Mouse (Mus musculus) right cerebral cortex, postnatal 25 days (tissue): Measurements from ENCODE around the gene Igf2.

ENCODE experiments used
- DNase-seq: peaks from one replicate; pipeline ENCODE4 v3.0.0; 2022

Gene Igf2

GRCm38 (mm10) chr7:142666659-142667058 lies at the start of gene Igf2:
TSS of gene Igf2 (minus strand) at chr7:142666816.
- no peak for DNase-seq

GRCm38 (mm10) chr7:142714783-142715498 lies 48.3 kb upstream of the Igf2 start:
- DNase-seq = peak; percentile 4

- no peak for DNase-seq
Measured at GRCm38 (mm10) chr7:142706873-142707272, 40.3 kb upstream of the Igf2 start.

GRCm38 (mm10) chr7:142699334-142699860 lies 32.8 kb upstream of the Igf2 start:
- DNase-seq = no peak

- DNase-seq = no peak
Measured at GRCm38 (mm10) chr7:142678611-142679010, 12.0 kb upstream of the Igf2 start.

GRCm38 (mm10) chr7:142675644-142676043 lies 9.0 kb upstream of the Igf2 start:
- no peak for DNase-seq

DNA sequence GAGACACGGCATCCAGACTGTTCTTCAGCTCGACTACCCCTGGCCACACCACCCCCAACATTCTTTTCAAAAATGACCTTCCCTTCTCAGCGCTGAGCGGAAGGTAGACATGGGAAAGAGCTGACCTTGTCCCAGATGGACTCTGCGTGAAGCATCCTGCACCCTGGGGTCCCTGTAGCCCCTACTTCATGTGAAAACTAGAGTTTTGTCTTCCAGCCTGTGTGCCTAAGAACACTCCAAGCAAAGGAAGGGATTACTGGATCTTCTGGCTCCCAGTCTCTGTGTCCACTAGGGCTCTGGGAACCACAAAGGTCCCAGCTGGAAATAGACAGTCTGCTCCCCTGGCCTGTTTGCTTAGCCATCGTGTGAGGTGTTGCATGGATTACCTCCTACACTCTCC lies 8.5 kb upstream of the Igf2 start:
- no peak for DNase-seq

GRCm38 (mm10) chr7:142672120-142672519 lies 5.5 kb upstream of the Igf2 start:
- no peak for DNase-seq

GRCm38 (mm10) chr7:142671067-142671466 lies 4.5 kb upstream of the Igf2 start:
- no peak for DNase-seq

- no peak for DNase-seq
Measured at GRCm38 (mm10) chr7:142669751-142670625, 3.4 kb upstream of the Igf2 start, which contains the start of gene Gm49394. TSS of gene Gm49394 (minus strand) at chr7:142669942.

DNA sequence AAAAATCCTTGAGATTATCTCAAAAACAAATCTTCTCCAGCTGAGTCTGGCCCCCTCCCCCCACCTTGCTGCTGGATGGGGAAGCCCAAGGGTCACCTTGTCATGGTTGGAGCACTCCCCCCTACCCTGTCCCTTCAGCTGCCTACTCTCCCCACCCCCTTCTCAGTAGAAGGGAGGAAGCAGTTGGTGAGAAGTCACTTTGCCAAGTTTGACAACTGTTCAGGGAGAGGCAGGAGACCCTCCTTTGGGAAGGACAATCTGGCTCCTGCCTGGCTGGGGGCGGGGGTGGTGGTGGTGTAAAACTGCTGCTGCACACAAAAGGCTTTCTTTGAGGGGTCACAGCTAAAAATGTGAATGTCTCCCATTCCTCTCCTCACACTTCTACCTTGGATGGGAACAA lies 1.7 kb upstream of the Igf2 start:
- no peak for DNase-seq

GRCm38 (mm10) chr7:142667521-142667920 lies 905 bp upstream of the Igf2 start:
- no peak for DNase-seq

- DNase-seq = no peak
Measured at GRCm38 (mm10) chr7:142666109-142666508, 507 bp downstream of the Igf2 start.

DNA sequence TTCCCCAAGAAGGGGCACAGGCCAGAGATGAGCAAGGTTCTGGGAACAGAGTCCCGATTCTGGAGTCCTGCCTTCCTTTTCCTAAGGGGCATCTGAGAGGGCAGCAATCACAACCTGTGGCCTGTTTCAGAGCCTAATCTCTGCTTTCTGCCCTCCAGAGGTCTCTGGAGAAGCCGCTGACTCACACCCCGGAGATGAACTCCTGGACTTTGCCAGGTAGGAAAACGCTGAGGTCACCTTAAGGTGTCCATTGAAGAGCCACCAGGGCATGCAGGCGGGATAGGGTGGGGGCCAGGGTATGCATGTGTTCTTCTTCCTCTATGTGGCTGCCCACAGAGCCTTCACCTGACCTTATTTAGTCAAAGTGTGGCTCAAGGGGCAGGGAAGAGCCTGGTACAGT lies 1.3 kb downstream of the Igf2 start:
- no peak for DNase-seq

GRCm38 (mm10) chr7:142664465-142665029 lies 2.1 kb downstream of the Igf2 start:
- no peak for DNase-seq

GRCm38 (mm10) chr7:142663931-142664421 lies 2.6 kb downstream of the Igf2 start:
- DNase-seq = no peak

- DNase-seq = no peak
Measured at GRCm38 (mm10) chr7:142663151-142663550, 3.5 kb downstream of the Igf2 start.

DNA sequence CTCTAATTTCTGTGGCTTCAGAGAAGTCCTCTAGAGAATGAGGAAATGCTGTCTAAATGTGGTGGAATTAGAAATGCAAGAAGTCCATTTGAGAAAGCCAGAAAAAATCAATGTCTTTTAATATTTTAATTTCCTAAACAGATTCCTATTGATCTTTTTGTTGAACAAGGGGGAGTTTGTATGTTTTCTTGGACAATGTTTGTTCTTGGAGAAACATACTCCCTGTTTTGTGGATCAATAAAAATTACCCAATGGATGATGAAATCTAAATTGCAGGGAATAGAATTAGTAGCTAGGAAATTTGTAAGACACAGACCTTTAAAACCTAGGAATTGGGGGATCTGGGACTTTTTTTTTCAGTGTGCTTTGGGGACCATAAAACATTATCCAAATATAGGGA lies 4.8 kb downstream of the Igf2 start:
- DNase-seq = no peak

GRCm38 (mm10) chr7:142661046-142661445 lies 5.6 kb downstream of the Igf2 start:
- no peak for DNase-seq

DNA sequence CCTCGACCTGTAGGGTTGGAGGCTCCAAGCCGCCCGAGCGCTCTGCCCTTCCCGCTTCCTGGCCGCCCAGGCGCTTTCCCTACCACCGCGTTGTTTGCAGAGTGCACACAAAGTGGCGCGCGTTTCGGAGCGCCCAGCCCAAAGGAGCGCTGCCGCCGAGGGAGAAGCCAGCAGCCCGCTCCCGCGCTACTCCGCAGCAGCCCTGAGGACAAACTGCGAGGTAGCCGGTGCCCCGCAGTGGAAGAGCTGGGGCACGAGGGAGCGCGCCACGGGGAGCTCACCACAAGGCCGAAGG lies 6.0 kb downstream of the Igf2 start:
- DNase-seq = no peak

DNA sequence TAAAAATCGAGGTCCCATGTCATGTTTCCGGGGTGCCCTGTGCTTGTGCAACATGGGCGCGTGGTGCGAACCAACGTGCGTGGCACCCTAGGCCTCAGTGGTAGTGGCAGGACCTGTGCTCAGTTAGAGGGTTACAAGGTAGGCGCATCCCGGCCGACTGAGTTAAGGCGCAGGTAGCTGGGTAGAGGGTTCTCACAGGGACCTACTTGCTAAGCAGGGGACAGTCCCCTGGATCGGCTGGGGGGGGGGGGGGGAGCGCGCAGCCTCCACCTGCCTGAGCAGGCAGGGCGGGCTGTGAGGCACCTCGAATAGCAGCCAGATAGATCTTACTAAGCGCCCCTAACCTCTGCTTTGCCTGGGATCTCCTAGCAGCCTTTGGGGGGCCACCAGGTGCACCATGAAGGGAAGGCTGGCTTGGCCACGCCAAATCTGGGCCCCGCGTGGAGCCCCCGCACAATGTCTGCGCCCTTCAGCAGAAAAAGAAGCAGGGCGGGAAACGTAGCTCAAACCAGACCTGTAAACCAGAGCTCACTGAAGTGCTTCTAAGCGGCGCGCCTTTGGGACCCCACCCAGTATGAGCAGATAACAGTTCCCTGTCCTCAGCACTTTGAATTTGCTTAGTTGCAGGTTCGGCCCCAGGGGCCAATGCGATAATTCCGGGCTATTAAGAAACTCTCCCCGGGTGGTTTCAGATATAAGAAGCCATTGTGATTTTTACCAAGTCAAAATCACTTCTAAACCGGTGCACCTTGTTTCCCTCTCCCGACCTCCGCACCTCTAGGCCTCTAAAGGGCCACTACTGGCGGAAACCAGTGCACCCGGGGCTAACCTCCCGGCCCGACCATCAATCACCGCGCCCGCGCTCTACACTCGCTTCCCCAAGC lies 6.6 kb downstream of the Igf2 start:
- no peak for DNase-seq

- DNase-seq = no peak
Measured at GRCm38 (mm10) chr7:142659181-142659681, 7.4 kb downstream of the Igf2 start.
